7 mouse cellular contexts compared by ENCODE assay signal in genomic region chr1:162286910-162287309, GRCm38 (mm10).
A peak's percentile ranks its signal among the peaks of the same experiment; 100 is the strongest.
DNase-seq lines count a peak whose midpoint lies in the region; ATAC-seq and TF ChIP-seq lines count a peak whose summit lies in the region.

No protein-coding gene starts in this region.

- H3K4me1 ChIP-seq in bone marrow macrophage, adult 2 months (ENCODE audit: control insufficient read depth, insufficient read depth, low read length), result no peaks in the 10 kb centered on the region

- peak; percentile 81; the same call in 1 of the 2 replicates for ATAC-seq in megakaryocyte-erythroid progenitor cell, adult 5-6 weeks (replicated peaks; ENCODE audit: low FRiP score, low TSS enrichment, poor library complexity, severe bottlenecking)

- peak; percentile 30; the same call in 1 of the 2 replicates for TF ChIP-seq CTCF in bone marrow macrophage, adult 2 months (IDR thresholded peaks at IDR 0.05; ENCODE audit: low read depth, low read length)

- no peak overlapping the region for H3K27ac ChIP-seq in bone marrow macrophage, adult 2 months (ENCODE audit: insufficient read depth, low read depth, low read length)

- no peak for TF ChIP-seq POLR2A in bone marrow macrophage, adult 2 months (IDR thresholded peaks at IDR 0.05; ENCODE audit: borderline replicate concordance, low read depth, low read length)

- peak; percentile 39 for DNase-seq in kidney, postnatal 10 days
- no peak for DNase-seq in kidney, adult 18-20 months
- peak; percentile 72 for DNase-seq in ES-CJ7 (ENCODE audit: low read depth, low spot score)
- no peak for DNase-seq in frontal cortex, postnatal 14 days (ENCODE audit: low spot score in 2 of 2)
- DNase-seq in heart, adult 11 months, result no peak

- H3K4me3 ChIP-seq in bone marrow macrophage, adult 2 months (ENCODE audit: insufficient read depth, low read length), result no peak overlapping the region

Comparison
In these comparisons a context has a peak if more than half of its experiments do, and no peak if none do; other contexts are left out.
1. DNase-seq: peak in kidney, postnatal 10 days (single experiment) and ES-CJ7 (single experiment); none in kidney, adult 18-20 months (single experiment), frontal cortex, postnatal 14 days (0 of 2) and heart, adult 11 months (single experiment).